Comparison of ENCODE assay signal across 8 mouse cellular contexts in genomic region chr8:104076541-104077412, GRCm38 (mm10). TPM values are rescaled to one million over a fixed set of nuclear protein-coding genes. Genes with fewer than 3 reads are reported as not detected.
DNase-seq lines count a peak whose midpoint lies in the region; ATAC-seq lines count a peak whose summit lies in the region.

No protein-coding gene starts in this region.

- no peak overlapping the region for H3K27ac ChIP-seq in midbrain, embryonic 11.5 days (ENCODE audit: low read depth, low read length)
- H3K27ac ChIP-seq in midbrain, embryonic 10.5 days (replicated peaks) = no peak overlapping the region
- H3K27ac ChIP-seq in forebrain, embryonic 13.5 days = no peak overlapping the region
- no peak overlapping the region for H3K27ac ChIP-seq in kidney, embryonic 14.5 days (ENCODE audit: low read depth, low read length)
- peak overlapping the region; percentile 56 for H3K27ac ChIP-seq in lung, embryonic 16.5 days (ENCODE audit: low read length)

- WGBS in midbrain, embryonic 11.5 days = 42% methylated on average over 8 of the region's 8 CpGs
- 38% methylated on average over 8 of the region's 8 CpGs for WGBS in midbrain, embryonic 10.5 days
- 26% methylated on average over 8 of the region's 8 CpGs for WGBS in forebrain, embryonic 13.5 days
- 25% methylated on average over 8 of the region's 8 CpGs for WGBS in kidney, embryonic 14.5 days
- WGBS in lung, embryonic 16.5 days = 9% methylated on average over 8 of the region's 8 CpGs

- no peaks in the 10 kb centered on the region for H3K36me3 ChIP-seq in midbrain, embryonic 11.5 days (ENCODE audit: control insufficient read depth, insufficient read depth, low read length)
- H3K36me3 ChIP-seq in midbrain, embryonic 10.5 days = no peaks in the 10 kb centered on the region
- no peaks in the 10 kb centered on the region for H3K36me3 ChIP-seq in forebrain, embryonic 13.5 days (ENCODE audit: poor library complexity, severe bottlenecking)
- H3K36me3 ChIP-seq in kidney, embryonic 14.5 days (ENCODE audit: control insufficient read depth, insufficient read depth, low read length) = no peaks in the 10 kb centered on the region
- no peaks in the 10 kb centered on the region for H3K36me3 ChIP-seq in lung, embryonic 16.5 days (ENCODE audit: control insufficient read depth, insufficient read depth, low read length)

- DNase-seq in midbrain, embryonic 11.5 days (ENCODE audit: low spot score, missing footprints) = peak; percentile 88
- no peak for DNase-seq in midbrain, embryonic 10.5 days (ENCODE audit: low spot score)
- peak; percentile 43 for DNase-seq in brain, adult 2 months (ENCODE audit: low read depth, low spot score)
- no peak for DNase-seq in c-Kit-positive CD71-positive TER-119-positive erythroid progenitor cells, embryonic 14.5 days (ENCODE audit: low spot score)
- no peak for DNase-seq in gastrocnemius, adult 18-20 months (ENCODE audit: low spot score)

- H3K4me2 ChIP-seq in midbrain, embryonic 11.5 days = no peak overlapping the region
- no peak overlapping the region for H3K4me2 ChIP-seq in forebrain, embryonic 13.5 days
- H3K4me2 ChIP-seq in kidney, embryonic 14.5 days (replicated peaks; ENCODE audit: low read depth, low read length) = no peak overlapping the region
- peak overlapping the region; percentile 2 for H3K4me2 ChIP-seq in lung, embryonic 16.5 days (ENCODE audit: low read depth, low read length)

- H3K9me3 ChIP-seq in midbrain, embryonic 11.5 days (ENCODE audit: control insufficient read depth, low read length) = no peaks in the 10 kb centered on the region
- no peaks in the 10 kb centered on the region for H3K9me3 ChIP-seq in midbrain, embryonic 10.5 days (replicated peaks)
- H3K9me3 ChIP-seq in forebrain, embryonic 13.5 days (replicated peaks) = no peaks in the 10 kb centered on the region
- H3K9me3 ChIP-seq in kidney, embryonic 14.5 days (ENCODE audit: control insufficient read depth, low read length) = no peaks in the 10 kb centered on the region
- H3K9me3 ChIP-seq in lung, embryonic 16.5 days (ENCODE audit: control insufficient read depth, low read length) = no peaks in the 10 kb centered on the region

- peak; percentile 62; the same call in 1 of the 2 replicates for ATAC-seq in midbrain, embryonic 11.5 days (ENCODE audit: low FRiP score)
- peak; percentile 75 for ATAC-seq in forebrain, embryonic 13.5 days
- peak; percentile 62 for ATAC-seq in kidney, embryonic 14.5 days (ENCODE audit: low FRiP score, low TSS enrichment)
- peak; percentile 80 for ATAC-seq in lung, embryonic 16.5 days (ENCODE audit: low read depth)

- no peaks in the 10 kb centered on the region for H3K27me3 ChIP-seq in midbrain, embryonic 11.5 days (ENCODE audit: control insufficient read depth, insufficient read depth, low read length)
- H3K27me3 ChIP-seq in midbrain, embryonic 10.5 days (ENCODE audit: low read depth, poor library complexity, severe bottlenecking) = no peaks in the 10 kb centered on the region
- H3K27me3 ChIP-seq in forebrain, embryonic 13.5 days = no peaks in the 10 kb centered on the region
- H3K27me3 ChIP-seq in kidney, embryonic 14.5 days (ENCODE audit: control insufficient read depth, insufficient read depth, low read length) = no peaks in the 10 kb centered on the region
- no peaks in the 10 kb centered on the region for H3K27me3 ChIP-seq in lung, embryonic 16.5 days (ENCODE audit: control insufficient read depth, insufficient read depth, low read depth, low read length)

- H3K4me3 ChIP-seq in midbrain, embryonic 11.5 days (ENCODE audit: low read depth, low read length) = no peak overlapping the region
- H3K4me3 ChIP-seq in midbrain, embryonic 10.5 days = no peak overlapping the region
- no peak overlapping the region for H3K4me3 ChIP-seq in forebrain, embryonic 13.5 days
- H3K4me3 ChIP-seq in kidney, embryonic 14.5 days (ENCODE audit: low read length) = no peak overlapping the region
- no peak overlapping the region for H3K4me3 ChIP-seq in lung, embryonic 16.5 days (ENCODE audit: low read length)

- no peak overlapping the region for H3K9ac ChIP-seq in midbrain, embryonic 11.5 days (ENCODE audit: low read length)
- no peak overlapping the region for H3K9ac ChIP-seq in forebrain, embryonic 13.5 days
- no peak overlapping the region for H3K9ac ChIP-seq in kidney, embryonic 14.5 days (ENCODE audit: low read depth, low read length)
- H3K9ac ChIP-seq in lung, embryonic 16.5 days (ENCODE audit: low read length) = no peak overlapping the region

- H3K4me1 ChIP-seq in midbrain, embryonic 11.5 days (ENCODE audit: control insufficient read depth, insufficient read depth, low read length) = no peaks in the 10 kb centered on the region
- H3K4me1 ChIP-seq in midbrain, embryonic 10.5 days = no peaks in the 10 kb centered on the region
- peaks cover 10% of the 10 kb centered on the region for H3K4me1 ChIP-seq in forebrain, embryonic 13.5 days
- H3K4me1 ChIP-seq in kidney, embryonic 14.5 days (ENCODE audit: control insufficient read depth, insufficient read depth, low read length) = no peaks in the 10 kb centered on the region
- H3K4me1 ChIP-seq in lung, embryonic 16.5 days (replicated peaks; ENCODE audit: control insufficient read depth, insufficient read depth, low read length) = peaks cover 5% of the 10 kb centered on the region

RNA-seq across cellular contexts. Expression of gene Cdh5, which starts 24.6 kb away (rescaled TPM):
- polyA plus RNA-seq in midbrain, embryonic 11.5 days (2014; fragmentation: Nextera tagmentation; extraction: Ambion mirVana) = 18.0 and 19.0 TPM in 2 replicates
- 12.2 and 13.9 TPM in 2 replicates for polyA plus RNA-seq in midbrain, embryonic 10.5 days (2016; fragmentation: Nextera tagmentation; extraction: Ambion mirVana)
- polyA plus RNA-seq in forebrain, embryonic 13.5 days (2015; fragmentation: Nextera tagmentation; extraction: Ambion mirVana) = 8.9 and 9.1 TPM in 2 replicates
- 31.8 and 36.8 TPM in 2 replicates for polyA plus RNA-seq in kidney, embryonic 14.5 days (2014; fragmentation: Nextera tagmentation; extraction: Ambion mirVana)
- 77.5 and 84.0 TPM in 2 replicates for polyA plus RNA-seq in lung, embryonic 16.5 days (2015; fragmentation: Nextera tagmentation; extraction: Ambion mirVana)
- 10 to 100 TPM; 33.7 to 40.2 TPM for total RNA-seq in gastrocnemius, adult 18-20 months (2021)

Comparison
In these comparisons a context has a peak if more than half of its experiments do, and no peak if none do; other contexts are left out.
1. DNase-seq: peak in midbrain, embryonic 11.5 days (single experiment) and brain, adult 2 months (single experiment); none in midbrain, embryonic 10.5 days (single experiment), c-Kit-positive CD71-positive TER-119-positive erythroid progenitor cells, embryonic 14.5 days (single experiment) and gastrocnemius, adult 18-20 months (single experiment).
2. Peak in every context shown above with its lines, with median percentiles within 50 percentile points of each other: ATAC-seq.